ENCODE assay signal across 9 mouse cellular contexts in genomic region chr17:27554062-27554960, GRCm38 (mm10). TPM values are rescaled to one million over a fixed set of nuclear protein-coding genes. Genes with fewer than 3 reads are reported as not detected.
DNase-seq lines count a peak whose midpoint lies in the region; ATAC-seq lines count a peak whose summit lies in the region.
"Had no signal": no experiment of that assay in that cellular context is flagged by ENCODE, and none has a peak within 500 bp of the region (broad histone marks: within the 10 kb centered on the region; RNA-seq: fewer than 3 reads in every experiment).

No protein-coding gene starts in this region.

- H3K27me3 ChIP-seq in heart, embryonic 10.5 days (ENCODE audit: insufficient read depth, poor library complexity, severe bottlenecking), result no peaks in the 10 kb centered on the region
- H3K27me3 ChIP-seq in forebrain, embryonic 13.5 days, result no peaks in the 10 kb centered on the region; the same call in 1 of the 2 replicates
- no peaks in the 10 kb centered on the region for H3K27me3 ChIP-seq in liver, embryonic 13.5 days

- no peak for DNase-seq in heart, embryonic 10.5 days (ENCODE audit: low spot score)
- no peak for DNase-seq in heart, postnatal 36 days
- DNase-seq in A20 (ENCODE audit: low read depth, low spot score), result peak; percentile 26
- no peak for DNase-seq in liver, embryonic 13.5 days
- no peak for DNase-seq in left cerebral cortex, postnatal 36 days (ENCODE audit: low spot score in 2 of 2)
- DNase-seq in retina, postnatal 1 day, result no peak
- DNase-seq in gastrocnemius, postnatal 10 days, result no peak

- ATAC-seq in forebrain, embryonic 13.5 days, result no peak
- no peak for ATAC-seq in liver, embryonic 13.5 days (ENCODE audit: low read depth)

- H3K4me3 ChIP-seq in heart, embryonic 10.5 days, result peak overlapping the region; percentile 97
- peak overlapping the region; percentile 78 for H3K4me3 ChIP-seq in forebrain, embryonic 13.5 days
- H3K4me3 ChIP-seq in liver, embryonic 13.5 days (replicated peaks), result peak overlapping the region; percentile 80

- peak overlapping the region; percentile 99 for H3K27ac ChIP-seq in heart, embryonic 10.5 days
- peak overlapping the region; percentile 97 for H3K27ac ChIP-seq in forebrain, embryonic 13.5 days
- H3K27ac ChIP-seq in liver, embryonic 13.5 days, result peak overlapping the region; percentile 95

- intact Hi-C loops in heart, postnatal 36 days (cut with DNase I), result loop anchor here (1.0 kb wide), 1 partner anchor 20 kb away; no protein-coding TSS in a partner anchor
- intact Hi-C loops in left cerebral cortex, postnatal 36 days (cut with DNase I), result no loop called here

- 35% methylated on average over 20 of the region's 20 CpGs for WGBS in heart, embryonic 10.5 days
- 39% methylated on average over 20 of the region's 20 CpGs for whole genome bisulfite sequencing in forebrain, embryonic 13.5 days
- 34% methylated on average over 20 of the region's 20 CpGs for WGBS in liver, embryonic 13.5 days (ENCODE audit: insufficient replicate concordance)

- peaks cover 64% of the 10 kb centered on the region for H3K4me1 ChIP-seq in heart, embryonic 10.5 days
- H3K4me1 ChIP-seq in forebrain, embryonic 13.5 days, result peaks cover 46% of the 10 kb centered on the region
- H3K4me1 ChIP-seq in liver, embryonic 13.5 days (replicated peaks), result peaks cover 74% of the 10 kb centered on the region

- H3K36me3 ChIP-seq in heart, embryonic 10.5 days, result no peaks in the 10 kb centered on the region
- H3K36me3 ChIP-seq in forebrain, embryonic 13.5 days (ENCODE audit: poor library complexity, severe bottlenecking), result no peaks in the 10 kb centered on the region
- peaks cover 4% of the 10 kb centered on the region; the same call in 1 of the 2 replicates for H3K36me3 ChIP-seq in liver, embryonic 13.5 days

- no peaks in the 10 kb centered on the region for H3K9me3 ChIP-seq in heart, embryonic 10.5 days
- H3K9me3 ChIP-seq in forebrain, embryonic 13.5 days (replicated peaks), result no peaks in the 10 kb centered on the region
- no peaks in the 10 kb centered on the region for H3K9me3 ChIP-seq in liver, embryonic 13.5 days (replicated peaks)

- peak overlapping the region; percentile 85 for H3K4me2 ChIP-seq in forebrain, embryonic 13.5 days
- H3K4me2 ChIP-seq in liver, embryonic 13.5 days, result peak overlapping the region; percentile 97

- H3K9ac ChIP-seq in forebrain, embryonic 13.5 days, result peak overlapping the region; percentile 95
- H3K9ac ChIP-seq in liver, embryonic 13.5 days, result peak overlapping the region; percentile 91

RNA-seq across cellular contexts. Expression of gene Hmga1, which starts 2.0 kb away (rescaled TPM):
- 438 and 609 TPM in 2 replicates for polyA plus RNA-seq in heart, embryonic 10.5 days (2016; fragmentation: Nextera tagmentation; extraction: Ambion mirVana)
- total RNA-seq in heart, postnatal 36 days (2021), result 10 to 100 TPM; 41.2 to 45.0 TPM
- 147 and 165 TPM in 2 replicates for polyA plus RNA-seq in forebrain, embryonic 13.5 days (2015; fragmentation: Nextera tagmentation; extraction: Ambion mirVana)
- polyA plus RNA-seq in liver, embryonic 13.5 days (2015; fragmentation: Nextera tagmentation; extraction: Ambion mirVana), result 226 and 262 TPM in 2 replicates
- 10 to 100 TPM; 55.3 to 58.7 TPM for total RNA-seq in left cerebral cortex, postnatal 36 days (2021)
- total RNA-seq in gastrocnemius, postnatal 10 days (2021), result 10 to 100 TPM; 24.9 to 27.0 TPM

RNA-seq across cellular contexts. Expression of gene AI413582, which starts 11.2 kb away (rescaled TPM):
- 19.7 and 21.0 TPM in 2 replicates for polyA plus RNA-seq in heart, embryonic 10.5 days (2016; fragmentation: Nextera tagmentation; extraction: Ambion mirVana)
- 10 to 100 TPM in 1 of 2 experiments, 1 to 10 TPM in 1; 7.4 to 10.4 TPM for total RNA-seq in heart, postnatal 36 days (2021)
- polyA plus RNA-seq in forebrain, embryonic 13.5 days (2015; fragmentation: Nextera tagmentation; extraction: Ambion mirVana), result 22.2 and 25.2 TPM in 2 replicates
- polyA plus RNA-seq in liver, embryonic 13.5 days (2015; fragmentation: Nextera tagmentation; extraction: Ambion mirVana), result 13.1 and 13.7 TPM in 2 replicates
- 10 to 100 TPM; 85.5 to 94.2 TPM for total RNA-seq in left cerebral cortex, postnatal 36 days (2021)
- total RNA-seq in gastrocnemius, postnatal 10 days (2021), result 1 to 10 TPM; 3.5 to 4.7 TPM

RNA-seq across cellular contexts. Expression of gene Grm4, which starts 33.1 kb away (rescaled TPM):
- 0.02 and 0.34 TPM in 2 replicates for polyA plus RNA-seq in heart, embryonic 10.5 days (2016; fragmentation: Nextera tagmentation; extraction: Ambion mirVana)
- under 1 TPM; 0.11 to 0.14 TPM for total RNA-seq in heart, postnatal 36 days (2021)
- 2.2 and 2.4 TPM in 2 replicates for polyA plus RNA-seq in forebrain, embryonic 13.5 days (2015; fragmentation: Nextera tagmentation; extraction: Ambion mirVana)
- polyA plus RNA-seq in liver, embryonic 13.5 days (2015; fragmentation: Nextera tagmentation; extraction: Ambion mirVana), result not detected in 2 replicates
- total RNA-seq in left cerebral cortex, postnatal 36 days (2021), result 10 to 100 TPM; 23.0 to 27.0 TPM
- total RNA-seq in gastrocnemius, postnatal 10 days (2021), result under 1 TPM; 0.16 to 0.32 TPM
- total RNA-seq: CH12.LX had no signal

Comparison
In these comparisons a context has a peak if more than half of its experiments do, and no peak if none do; other contexts are left out.
1. RNA of gene AI413582, which starts 11.2 kb away (total RNA-seq): 85.5 to 94.2 TPM in left cerebral cortex, postnatal 36 days; 7.4 to 10.4 TPM in heart, postnatal 36 days and 3.5 to 4.7 TPM in gastrocnemius, postnatal 10 days; every median in the first group is over 4 times any median in the second.
2. RNA of gene Grm4, which starts 33.1 kb away (total RNA-seq): 23.0 to 27.0 TPM in left cerebral cortex, postnatal 36 days; 0.16 to 0.32 TPM in gastrocnemius, postnatal 10 days and 0.11 to 0.14 TPM in heart, postnatal 36 days; every median in the first group is over 10 times any median in the second.
3. Peak in every context shown above with its lines, with median percentiles within 50 percentile points of each other: H3K27ac ChIP-seq and H3K4me3 ChIP-seq.